Mouse (Mus musculus) megakaryocyte progenitor cell, adult 5-6 weeks (primary cell): ENCODE results near the gene Coq2. TPM values are rescaled to one million over a fixed set of nuclear protein-coding genes. Genes with fewer than 3 reads are reported as not detected.

ENCODE experiments used
- ATAC-seq: replicated peaks from 2 replicates; pipeline ENCODE4 v1.8.0; 2016; ENCODE audit warnings: mild to moderate bottlenecking, moderate TSS enrichment, inconsistent platforms; ENCODE audit not compliant: poor library complexity
- total RNA-seq, 2 experiments: library from RNA; stranded (forward) in 1 of 2; stranded (reverse) in 1 of 2; fragments of 157-497, 149-512 nt in 1 of 2; fragments of 200-1000 nt in 1 of 2; gene quantifications; 2 replicates each; pipeline versions ENCODE4 v1.2.3 to v1.2.4; 2015 to 2017

The Coq2 gene
- total RNA-seq, 2 experiments from 2014 or later = 42.0 to 51.4 TPM

DNA sequence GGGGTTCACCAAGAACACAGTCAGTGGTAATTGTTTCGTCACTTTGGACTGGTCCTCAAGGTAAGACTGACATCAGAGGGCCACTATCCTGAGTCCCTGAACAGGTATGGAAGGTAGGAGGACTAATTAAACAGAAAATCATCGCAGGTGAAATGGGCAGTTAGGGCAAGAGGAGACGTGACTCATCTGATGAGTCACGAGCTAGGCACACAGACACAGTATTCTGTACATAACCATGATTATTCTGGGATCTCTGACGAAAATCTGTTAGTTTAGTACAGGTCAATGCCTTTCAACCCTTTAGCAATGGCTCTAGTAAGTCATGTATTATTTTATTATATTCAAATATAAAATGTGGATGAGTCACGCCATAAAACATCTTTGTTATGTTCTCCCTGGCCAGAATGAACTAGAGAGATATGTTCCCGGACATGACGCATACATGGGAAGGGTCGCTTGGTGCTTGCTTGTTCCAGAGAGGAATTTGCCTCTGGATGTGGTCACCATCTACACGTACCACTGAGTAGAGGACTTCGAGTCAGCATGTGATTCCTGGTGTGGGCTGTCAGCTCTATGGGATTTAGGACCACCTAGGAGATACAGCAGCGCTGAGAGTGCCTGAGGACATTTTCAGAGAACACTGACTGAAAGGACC lies 52.3 kb downstream of the Coq2 start:
- ATAC-seq = no peak

GRCm38 (mm10) chr5:100621876-100622508 lies 52.9 kb downstream of the Coq2 start:
- no peak for ATAC-seq

DNA sequence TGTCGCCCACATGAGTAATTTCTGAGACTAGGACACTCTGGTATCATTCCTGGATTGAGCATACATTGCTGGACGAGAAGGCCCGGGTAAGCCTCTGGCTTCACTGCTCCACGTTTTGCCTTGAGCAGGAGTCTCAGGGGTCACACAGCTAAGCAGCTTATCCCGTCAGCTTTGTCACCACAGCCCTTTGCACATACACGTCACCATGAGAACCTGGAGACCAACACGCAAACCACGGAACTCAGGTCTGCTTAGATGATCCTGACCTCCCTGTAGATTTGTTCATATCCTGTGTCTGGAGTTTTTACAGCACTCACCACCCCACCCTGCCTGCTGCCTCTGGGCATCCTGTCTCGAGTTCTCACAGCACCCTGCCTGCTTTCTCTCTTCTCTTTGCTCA lies 54.0 kb downstream of the Coq2 start:
- ATAC-seq = no peak

DNA sequence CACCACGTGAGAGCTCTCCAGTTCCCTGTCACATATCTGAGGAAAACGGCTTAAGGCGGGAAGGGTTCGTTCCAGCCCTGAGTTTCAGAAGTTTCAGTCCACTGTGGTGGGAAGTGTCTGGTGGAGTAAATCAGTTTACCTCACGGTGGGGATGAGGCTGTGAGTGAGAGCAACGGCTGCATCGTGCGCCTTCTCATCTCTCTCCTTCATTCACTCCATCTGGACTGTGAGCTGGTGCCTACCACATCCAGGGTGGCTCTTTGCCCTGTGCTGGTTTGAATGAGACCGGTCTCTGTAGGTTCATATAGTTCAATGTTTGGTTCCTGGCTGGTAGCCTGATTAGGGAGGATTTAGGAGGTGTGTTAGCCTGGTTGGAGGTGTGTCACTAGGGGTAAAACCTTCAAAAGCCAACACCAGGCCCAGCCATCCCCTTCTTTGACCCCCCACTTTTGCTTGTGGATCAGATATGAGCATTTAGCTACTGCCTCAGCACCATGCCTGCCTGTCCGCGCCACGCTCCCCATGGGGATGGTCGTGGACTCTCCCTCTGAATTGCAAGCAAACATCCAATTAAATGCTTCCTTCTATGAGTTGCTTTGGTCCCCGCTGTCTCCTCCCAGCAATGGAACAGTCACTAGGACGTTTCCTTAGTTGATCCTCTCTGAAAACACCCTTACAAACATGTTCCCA lies 55.2 kb downstream of the Coq2 start:
- ATAC-seq = no peak

- ATAC-seq = peak; percentile 85
Measured at GRCm38 (mm10) chr5:100613896-100614768, 60.8 kb downstream of the Coq2 start.

- ATAC-seq = peak; percentile 78
Measured at GRCm38 (mm10) chr5:100607868-100608267, 67.1 kb downstream of the Coq2 start.

DNA sequence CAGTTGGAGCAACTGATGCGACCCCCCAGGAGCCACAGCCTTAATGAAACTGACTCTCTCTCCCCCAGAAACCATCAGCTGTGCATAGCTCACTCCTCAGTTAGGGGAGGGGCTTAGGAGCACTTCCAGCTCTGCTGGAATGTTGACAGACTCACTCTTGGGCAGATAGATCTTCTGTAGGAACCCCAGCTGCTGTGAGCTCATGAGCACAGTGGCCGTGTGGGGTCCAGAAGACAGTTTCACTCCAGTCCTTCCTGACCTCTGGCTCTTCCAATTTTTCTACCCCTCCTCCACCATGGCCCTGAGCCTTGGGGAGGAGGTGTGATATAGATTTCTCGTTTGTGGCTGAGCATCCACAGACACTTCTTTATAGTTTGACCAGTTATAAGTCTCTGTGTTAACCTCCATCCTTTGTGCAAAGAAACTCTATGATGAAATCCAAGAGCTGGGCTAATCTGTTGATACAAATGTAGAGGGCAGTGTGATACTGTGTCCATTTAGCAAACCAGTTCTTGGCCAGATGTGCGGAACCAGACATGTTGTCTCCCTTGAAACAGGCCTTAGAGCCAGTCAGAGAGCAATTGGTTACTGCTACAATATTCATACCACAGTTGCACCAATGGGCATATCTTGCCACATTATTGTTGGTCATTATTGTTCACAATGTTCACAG lies 67.7 kb downstream of the Coq2 start:
- ATAC-seq = no peak

- no peak for ATAC-seq
Measured at GRCm38 (mm10) chr5:100605828-100606229, 69.1 kb downstream of the Coq2 start.

Other genes with a start within 250 kb of the Coq2 start
- gene Lin54, start 174.5 kb downstream of the Coq2 start, total RNA-seq (2015) = 25.5 and 31.1 TPM in 2 replicates
- 30.1 and 44.3 TPM in 2 replicates for gene Lin54, start 174.5 kb downstream of the Coq2 start, total RNA-seq (2017)
- gene Cops4, start 156.8 kb downstream of the Coq2 start, total RNA-seq (2015) = 87.1 and 98.6 TPM in 2 replicates
- gene Cops4, start 156.8 kb downstream of the Coq2 start, total RNA-seq (2017) = 137 and 159 TPM in 2 replicates
- 4,454 and 4,759 TPM in 2 replicates for gene Plac8, start 102.9 kb downstream of the Coq2 start, total RNA-seq (2015)
- gene Plac8, start 102.9 kb downstream of the Coq2 start, total RNA-seq (2017) = 3,425 and 3,832 TPM in 2 replicates
- 20.9 and 26.2 TPM in 2 replicates for gene Hpse, start 44.6 kb upstream of the Coq2 start, total RNA-seq (2015)
- gene Hpse, start 44.6 kb upstream of the Coq2 start, total RNA-seq (2017) = 24.9 and 25.6 TPM in 2 replicates
- 17.5 and 29.2 TPM in 2 replicates for gene Helq, start 123.5 kb upstream of the Coq2 start, total RNA-seq (2015)
- 20.3 and 21.2 TPM in 2 replicates for gene Helq, start 123.5 kb upstream of the Coq2 start, total RNA-seq (2017)
- gene Mrps18c, start 123.5 kb upstream of the Coq2 start, total RNA-seq (2015) = 97.1 and 108 TPM in 2 replicates
- gene Mrps18c, start 123.5 kb upstream of the Coq2 start, total RNA-seq (2017) = 176 and 192 TPM in 2 replicates
- gene Abraxas1, start 145.8 kb upstream of the Coq2 start, total RNA-seq (2015) = 25.6 and 33.5 TPM in 2 replicates
- gene Abraxas1, start 145.8 kb upstream of the Coq2 start, total RNA-seq (2017) = 33.9 and 44.7 TPM in 2 replicates
- gene Gpat3, start 170.6 kb upstream of the Coq2 start, total RNA-seq (2015) = 0.07 TPM in 1 of 2 replicates, not detected in the other
- 0.27 and 0.37 TPM in 2 replicates for gene Gpat3, start 170.6 kb upstream of the Coq2 start, total RNA-seq (2017)